Mouse (Mus musculus): ENCODE results near the gene Hs6st2. TPM values are rescaled to one million over a fixed set of nuclear protein-coding genes. Genes with fewer than 3 reads are reported as not detected.
A peak's percentile ranks its signal among the peaks of the same experiment; 100 is the strongest.

The Hs6st2 gene
- total and polyA plus RNA-seq, 2 experiments from 2014 or later: 39.4 to 45.2 TPM

- Histone ChIP-seq H3K4me2 (ENCODE audit: low read depth, low read length, poor library complexity, severe bottlenecking) (no peak overlapping the region), H3K27me3 (ENCODE audit: insufficient read depth, low read length) (no peaks in the 10 kb centered on the region), H3K9me3 (ENCODE audit: low read length) (no peaks in the 10 kb centered on the region), H3K9ac (replicated peaks; ENCODE audit: low read length, poor library complexity, severe bottlenecking) (no peak overlapping the region), H3K36me3 (ENCODE audit: insufficient read depth, low read length) (no peaks in the 10 kb centered on the region), H3K27ac (ENCODE audit: low read depth, low read length) (no peak overlapping the region), H3K4me1 (ENCODE audit: insufficient read depth, low read length) (no peaks in the 10 kb centered on the region), H3K4me3 (ENCODE audit: low read depth, low read length) (no peak overlapping the region)
- TF ChIP-seq CTCF (IDR thresholded peaks at IDR 0.05): no peak
- no peak for ATAC-seq (ENCODE audit: low FRiP score)
- 49% methylated on average over 3 of the region's 3 CpGs for WGBS
- no peak for DNase-seq (ENCODE audit: low spot score)
Measured at GRCm38 (mm10) chrX:51684336-51685056, 2.8 kb upstream of the Hs6st2 start.

GRCm38 (mm10) chrX:51681170-51681667, 437 bp downstream of the Hs6st2 start:
- H3K9ac ChIP-seq (replicated peaks; ENCODE audit: low read length, poor library complexity, severe bottlenecking): peak overlapping the region; percentile 51; the same call in 1 of the 2 replicates
- H3K4me2 ChIP-seq (ENCODE audit: low read depth, low read length, poor library complexity, severe bottlenecking): peak overlapping the region; percentile 76
- no peaks in the 10 kb centered on the region for H3K4me1 ChIP-seq (ENCODE audit: insufficient read depth, low read length)
- 24% methylated on average over 32 of the region's 43 CpGs for WGBS
- H3K36me3 ChIP-seq (ENCODE audit: insufficient read depth, low read length): no peaks in the 10 kb centered on the region
- H3K27ac ChIP-seq (ENCODE audit: low read depth, low read length): 0 out of 2 replicates have a peak overlapping the region, but pooled peaks have one; percentile 6
- ATAC-seq (ENCODE audit: low FRiP score): peak; percentile 70
- H3K4me3 ChIP-seq (ENCODE audit: low read depth, low read length): peak overlapping the region; percentile 48
- peak; percentile 55 for DNase-seq (ENCODE audit: low spot score)
- peak; percentile 14 for TF ChIP-seq CTCF (IDR thresholded peaks at IDR 0.05)
- H3K27me3 ChIP-seq (ENCODE audit: insufficient read depth, low read length): no peaks in the 10 kb centered on the region
- H3K9me3 ChIP-seq (ENCODE audit: low read length): no peaks in the 10 kb centered on the region

GRCm38 (mm10) chrX:51680428-51681169, 1.1 kb downstream of the Hs6st2 start:
- Histone ChIP-seq H3K9me3 (ENCODE audit: low read length) (no peaks in the 10 kb centered on the region), H3K4me1 (ENCODE audit: insufficient read depth, low read length) (no peaks in the 10 kb centered on the region), H3K4me3 (ENCODE audit: low read depth, low read length) (peak overlapping the region; percentile 48), H3K36me3 (ENCODE audit: insufficient read depth, low read length) (no peaks in the 10 kb centered on the region), H3K4me2 (ENCODE audit: low read depth, low read length, poor library complexity, severe bottlenecking) (peak overlapping the region; percentile 76), H3K9ac (replicated peaks; ENCODE audit: low read length, poor library complexity, severe bottlenecking) (peak overlapping the region; percentile 51), H3K27ac (ENCODE audit: low read depth, low read length) (0 out of 2 replicates have a peak overlapping the region, but pooled peaks have one; percentile 6), H3K27me3 (ENCODE audit: insufficient read depth, low read length) (no peaks in the 10 kb centered on the region)
- DNase-seq (ENCODE audit: low spot score) (peak; percentile 50), ATAC-seq (ENCODE audit: low FRiP score) (peak; percentile 87)
- WGBS: 21% methylated on average over 46 of the region's 70 CpGs
- peak; percentile 35; the same call in 1 of the 2 replicates for TF ChIP-seq CTCF (IDR thresholded peaks at IDR 0.05)

GRCm38 (mm10) chrX:51679601-51680427, 1.8 kb downstream of the Hs6st2 start:
- H3K4me1 ChIP-seq (ENCODE audit: insufficient read depth, low read length): no peaks in the 10 kb centered on the region
- H3K4me2 ChIP-seq (ENCODE audit: low read depth, low read length, poor library complexity, severe bottlenecking): peak overlapping the region; percentile 76
- peak overlapping the region; percentile 48 for H3K4me3 ChIP-seq (ENCODE audit: low read depth, low read length)
- H3K9me3 ChIP-seq (ENCODE audit: low read length): no peaks in the 10 kb centered on the region
- peak overlapping the region; percentile 51 for H3K9ac ChIP-seq (replicated peaks; ENCODE audit: low read length, poor library complexity, severe bottlenecking)
- no peak overlapping the region for H3K27ac ChIP-seq (ENCODE audit: low read depth, low read length)
- 26% methylated on average over 44 of the region's 46 CpGs for WGBS
- ATAC-seq (ENCODE audit: low FRiP score): peak; percentile 47
- H3K27me3 ChIP-seq (ENCODE audit: insufficient read depth, low read length): no peaks in the 10 kb centered on the region
- no peaks in the 10 kb centered on the region for H3K36me3 ChIP-seq (ENCODE audit: insufficient read depth, low read length)
- peak; percentile 15 for DNase-seq (ENCODE audit: low spot score)
- TF ChIP-seq CTCF (IDR thresholded peaks at IDR 0.05): no peak

- Histone ChIP-seq H3K9ac (replicated peaks; ENCODE audit: low read length, poor library complexity, severe bottlenecking) (no peak overlapping the region), H3K9me3 (ENCODE audit: low read length) (no peaks in the 10 kb centered on the region), H3K4me2 (ENCODE audit: low read depth, low read length, poor library complexity, severe bottlenecking) (no peak overlapping the region), H3K4me1 (ENCODE audit: insufficient read depth, low read length) (no peaks in the 10 kb centered on the region), H3K27me3 (ENCODE audit: insufficient read depth, low read length) (no peaks in the 10 kb centered on the region), H3K4me3 (ENCODE audit: low read depth, low read length) (no peak overlapping the region), H3K27ac (ENCODE audit: low read depth, low read length) (no peak overlapping the region), H3K36me3 (ENCODE audit: insufficient read depth, low read length) (no peaks in the 10 kb centered on the region)
- WGBS: 27% methylated on average over 2 of the region's 2 CpGs
- no peak for ATAC-seq (ENCODE audit: low FRiP score)
- TF ChIP-seq CTCF (IDR thresholded peaks at IDR 0.05): no peak
- DNase-seq (ENCODE audit: low spot score): peak; percentile 12
Measured at GRCm38 (mm10) chrX:51658236-51658635, 23.4 kb downstream of the Hs6st2 start.

Data from midbrain, postnatal 0 days (tissue).